Comparison of ENCODE assay signal across 22 mouse cellular contexts in the genomic region with DNA sequence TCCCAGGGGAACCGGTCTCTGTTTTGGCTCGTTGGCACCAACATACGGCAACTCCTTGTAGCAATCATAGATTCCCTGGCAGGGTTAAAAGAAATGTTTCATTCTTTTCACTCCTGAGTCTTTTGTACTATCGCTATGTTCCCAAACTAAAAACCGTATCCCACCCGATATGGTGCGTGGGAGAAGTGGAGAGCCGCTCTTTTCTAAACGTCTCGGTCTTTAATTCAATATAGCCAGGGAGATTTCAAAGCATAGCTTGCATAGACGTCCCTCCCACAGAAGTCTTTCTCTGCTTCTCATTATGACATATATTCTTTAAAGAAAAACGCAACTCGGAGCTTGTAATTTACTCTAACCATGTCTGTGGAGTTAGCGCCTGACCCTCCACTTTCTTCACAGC.
"Had no signal": no experiment of that assay in that cellular context is flagged by ENCODE, and none has a peak within 500 bp of the region (broad histone marks: within the 10 kb centered on the region; RNA-seq: fewer than 3 reads in every experiment).

No protein-coding gene starts in this region.

- H3K9me3 ChIP-seq: limb, embryonic 10.5 days; limb, embryonic 13.5 days; liver, embryonic 12.5 days; liver, embryonic 15.5 days; lung, embryonic 15.5 days; midbrain, embryonic 12.5 days; midbrain, embryonic 15.5 days; neural tube, embryonic 12.5 days had no signal

- H3K4me3 ChIP-seq: limb, embryonic 10.5 days; limb, embryonic 13.5 days; liver, embryonic 12.5 days; liver, embryonic 15.5 days; lung, embryonic 15.5 days; megakaryocyte, embryonic 14.5 days; midbrain, embryonic 12.5 days; midbrain, embryonic 15.5 days; neural tube, embryonic 12.5 days had no signal

- H3K36me3 ChIP-seq: limb, embryonic 10.5 days; limb, embryonic 13.5 days; liver, embryonic 12.5 days; liver, embryonic 15.5 days; lung, embryonic 15.5 days; midbrain, embryonic 12.5 days; midbrain, embryonic 15.5 days; neural tube, embryonic 12.5 days had no signal

- H3K27ac ChIP-seq: limb, embryonic 10.5 days; limb, embryonic 13.5 days; liver, embryonic 12.5 days; liver, embryonic 15.5 days; lung, embryonic 15.5 days; midbrain, embryonic 12.5 days; midbrain, embryonic 15.5 days; neural tube, embryonic 12.5 days; stomach, postnatal 0 days had no signal

- H3K9ac ChIP-seq: limb, embryonic 13.5 days; liver, embryonic 12.5 days; liver, embryonic 15.5 days; lung, embryonic 15.5 days; midbrain, embryonic 12.5 days; midbrain, embryonic 15.5 days; neural tube, embryonic 12.5 days had no signal

- H3K4me1 ChIP-seq: limb, embryonic 13.5 days; liver, embryonic 12.5 days; liver, embryonic 15.5 days; lung, embryonic 15.5 days; megakaryocyte, embryonic 14.5 days; midbrain, embryonic 12.5 days; midbrain, embryonic 15.5 days; neural tube, embryonic 12.5 days had no signal

- H3K4me2 ChIP-seq: limb, embryonic 13.5 days; liver, embryonic 12.5 days; liver, embryonic 15.5 days; lung, embryonic 15.5 days; midbrain, embryonic 12.5 days; midbrain, embryonic 15.5 days; neural tube, embryonic 12.5 days had no signal

- ATAC-seq: inflammation-experienced regulatory T-cells, adult 6 months; intestine, embryonic 16.5 days; liver, embryonic 12.5 days; midbrain, embryonic 15.5 days had no signal

- DNase-seq: kidney, adult 18-20 months; kidney, adult 9 months; kidney, postnatal 25 days; liver; lung, adult 18-20 months; lung, postnatal 10 days; lung, postnatal 36 days; retina, postnatal 1 day; right cerebral cortex, postnatal 4 days; thymus, postnatal 25 days had no signal

- H3K27me3 ChIP-seq: limb, embryonic 13.5 days; liver, embryonic 15.5 days; lung, embryonic 15.5 days; megakaryocyte, embryonic 14.5 days; midbrain, embryonic 15.5 days; neural tube, embryonic 12.5 days had no signal
